Mouse (Mus musculus) gastrocnemius, postnatal 36 days (tissue): ENCODE results near the gene Fam189a1. TPM values are rescaled to one million over a fixed set of nuclear protein-coding genes. Genes with fewer than 3 reads are reported as not detected.

Source experiments
- DNase-seq, 2 experiments: peaks; one replicate each; pipeline ENCODE4 v3.0.0; 2022
- intact Hi-C: fragments of 180-260 bp; cut with DNase I; formaldehyde crosslinking; loops from one replicate; pipeline ENCODE4 v1.15.1; 2025
- total RNA-seq, 2 experiments: library from RNA; stranded (reverse); gene quantifications; 2 replicates each; pipeline ENCODE4 v1.2.3; 2021

Fam189a1 gene
- total RNA-seq, 2 experiments from 2014 or later, result not detected

DNA sequence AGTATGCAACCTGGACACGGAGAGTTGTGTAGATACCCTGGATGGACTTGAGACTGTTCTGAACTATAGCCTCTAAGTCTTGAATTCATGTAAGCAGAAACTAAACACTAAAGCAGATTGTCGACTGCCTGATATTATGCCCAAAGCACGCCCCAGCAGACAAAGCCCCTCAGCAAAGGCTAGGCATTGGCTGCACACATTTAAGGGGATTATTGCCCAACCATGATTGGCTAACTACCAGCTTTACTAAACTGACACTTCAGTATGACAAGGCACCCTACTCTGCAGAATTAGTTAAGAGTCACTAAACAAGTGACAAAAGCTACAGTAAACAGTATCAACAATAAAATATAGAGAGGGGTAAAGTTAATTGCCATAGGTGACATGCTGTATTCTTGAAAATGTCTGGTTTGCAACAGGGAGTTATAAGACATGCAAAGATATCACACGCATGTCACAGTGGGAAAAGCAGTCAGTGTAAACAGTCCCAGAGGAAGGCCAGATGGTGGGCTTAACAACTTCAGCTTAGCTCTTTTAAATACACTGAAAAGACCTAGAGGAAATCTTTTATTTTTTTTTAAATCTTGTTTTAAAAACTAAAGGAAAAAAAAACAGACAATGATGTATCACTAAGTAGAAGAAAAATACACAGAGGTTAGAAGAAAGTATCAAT, 182.6 kb downstream of the Fam189a1 start:
- intact Hi-C loops, result no loop called here
- no peak for DNase-seq

DNA sequence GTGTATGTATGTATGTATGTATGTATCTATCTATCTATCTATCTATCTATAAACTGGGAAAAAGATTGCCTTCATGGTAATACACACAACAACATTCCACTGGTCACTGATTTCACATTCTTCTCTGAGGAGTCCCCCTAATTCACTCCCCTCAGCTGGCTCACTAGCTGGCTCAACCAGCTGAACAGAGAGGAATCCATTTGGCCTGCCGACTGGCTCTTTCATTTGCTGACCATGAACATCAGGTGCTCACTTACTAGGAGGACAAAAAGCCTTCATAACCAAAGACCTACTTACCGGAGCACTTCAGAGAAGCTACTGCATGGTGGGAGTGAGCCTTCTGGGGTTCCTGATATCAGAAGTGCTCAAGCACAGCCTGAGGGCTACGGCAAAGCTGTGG, 194.2 kb downstream of the Fam189a1 start:
- intact Hi-C loops, result no loop called here
- DNase-seq, result no peak

DNA sequence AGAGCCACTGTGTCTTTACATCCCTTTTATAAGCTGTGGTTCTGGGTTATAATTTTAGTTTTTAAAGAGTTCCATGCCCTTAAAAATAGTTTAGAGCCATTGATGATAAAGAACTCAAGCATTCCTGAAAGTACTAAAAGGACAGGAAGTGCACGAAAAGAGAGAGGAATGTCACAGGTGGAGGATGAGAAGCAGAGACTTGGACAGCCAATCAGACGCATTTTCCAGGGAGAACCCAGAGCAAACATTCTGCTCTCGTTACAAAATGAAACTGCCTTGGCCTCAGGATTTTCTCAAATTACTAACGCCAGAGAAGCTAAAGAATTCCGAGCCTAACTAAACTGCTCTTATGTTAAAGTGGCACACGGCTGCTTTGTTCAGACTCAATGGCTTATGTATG, 197.3 kb downstream of the Fam189a1 start:
- intact Hi-C loops, result no loop called here
- DNase-seq, result no peak

DNA sequence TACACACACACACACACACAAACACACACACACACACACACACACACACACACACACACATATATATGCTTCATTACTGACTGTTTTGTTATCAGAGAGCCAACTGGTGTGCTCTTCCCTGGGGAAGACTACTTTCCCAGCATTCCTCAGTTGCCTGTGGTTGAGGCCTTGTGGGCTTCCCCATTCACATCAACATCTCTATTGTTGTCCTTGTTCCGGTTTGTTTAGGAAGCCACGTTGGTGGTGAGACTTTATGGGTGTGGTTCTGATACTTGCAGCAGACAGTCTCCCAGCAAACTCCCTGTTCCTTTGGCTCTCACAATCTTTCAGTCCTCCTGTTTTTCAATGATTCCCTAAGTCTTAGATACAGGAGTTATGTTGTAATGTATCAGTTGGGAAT, 204.2 kb downstream of the Fam189a1 start:
- intact Hi-C loops, result no loop called here
- DNase-seq, result no peak

DNA sequence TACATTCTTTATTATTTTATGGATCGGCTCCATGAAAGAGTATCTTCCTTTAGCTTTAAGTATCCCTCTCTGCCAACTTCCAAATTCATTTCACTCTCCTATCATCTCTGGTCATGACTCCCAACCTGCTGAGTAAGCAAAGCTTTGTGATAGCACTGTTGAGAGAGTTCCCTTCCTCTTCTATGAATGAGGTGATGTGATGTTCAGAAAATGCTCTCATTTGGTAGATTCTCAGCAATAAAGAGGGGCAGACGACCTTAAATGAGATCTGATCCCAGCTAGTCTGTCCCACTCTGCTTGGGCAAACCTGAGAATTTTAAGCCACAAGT, 205.6 kb downstream of the Fam189a1 start:
- no peak for DNase-seq
- intact Hi-C loops, result loop anchor here (2.0 kb wide), 1 partner anchor 122 kb away; no protein-coding TSS in a partner anchor

DNA sequence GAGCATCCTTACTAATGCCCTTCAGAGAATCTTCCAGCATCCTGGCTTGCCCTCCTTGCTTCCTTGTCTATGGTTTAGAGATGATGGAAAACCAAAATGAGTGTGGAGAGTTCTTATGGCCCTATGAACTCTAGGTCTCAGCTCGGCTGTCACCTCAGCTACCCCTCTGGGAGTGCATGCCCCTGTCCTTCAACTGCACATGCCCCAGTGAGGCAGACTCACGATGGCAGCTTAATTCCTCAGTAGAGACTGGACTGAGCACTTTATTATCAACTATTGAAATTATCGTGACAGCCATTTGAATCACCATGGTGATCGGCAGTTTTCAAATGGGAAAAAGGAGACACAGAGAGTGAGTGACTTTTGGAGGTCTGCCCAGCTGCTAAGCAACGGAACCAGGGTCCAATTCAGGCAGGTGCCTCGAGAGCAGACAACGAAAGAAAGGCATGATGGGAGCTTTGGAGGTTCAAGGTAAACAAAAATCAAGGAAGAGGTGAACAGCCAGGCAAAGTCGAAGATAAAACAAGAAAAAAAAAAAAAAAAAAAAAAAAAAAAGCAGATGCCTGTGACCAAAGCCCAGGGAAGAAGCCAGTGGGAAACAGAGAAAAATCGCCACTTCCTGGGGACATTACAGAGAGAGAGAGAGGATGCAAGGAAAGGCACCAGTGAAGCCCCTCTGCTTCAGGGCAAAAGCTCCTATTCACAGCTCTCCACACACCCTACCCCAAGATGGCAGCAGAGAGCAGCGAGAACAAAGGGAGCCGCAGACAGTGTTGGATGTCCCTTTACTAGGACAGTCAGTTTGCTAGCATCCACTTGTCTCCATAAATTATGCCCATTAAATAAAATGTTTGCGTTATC, 206.2 kb downstream of the Fam189a1 start:
- intact Hi-C loops, result loop anchor here (2.0 kb wide), 1 partner anchor 123 kb away; no protein-coding TSS in a partner anchor
- DNase-seq, result peak; percentile 23

DNA sequence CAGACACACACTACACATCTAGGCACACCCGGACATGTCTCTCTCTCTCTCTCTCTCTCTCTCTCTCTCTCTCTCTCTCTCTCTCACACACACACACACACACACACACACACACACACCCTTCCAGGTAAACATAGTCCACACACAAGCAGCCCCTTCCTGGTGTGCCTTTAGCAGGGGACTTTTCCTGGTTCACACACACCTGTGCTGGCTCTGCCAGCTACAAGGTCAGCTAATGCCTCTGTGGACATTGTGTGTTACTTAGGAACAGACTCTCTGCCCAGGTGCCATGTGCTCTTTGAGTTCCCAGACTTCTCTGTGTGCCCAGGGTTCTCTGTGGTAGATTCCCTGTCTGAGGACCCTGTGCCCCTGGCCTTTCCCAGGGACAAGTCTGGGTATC, 206.9 kb downstream of the Fam189a1 start:
- intact Hi-C loops, result no loop called here
- no peak for DNase-seq

DNA sequence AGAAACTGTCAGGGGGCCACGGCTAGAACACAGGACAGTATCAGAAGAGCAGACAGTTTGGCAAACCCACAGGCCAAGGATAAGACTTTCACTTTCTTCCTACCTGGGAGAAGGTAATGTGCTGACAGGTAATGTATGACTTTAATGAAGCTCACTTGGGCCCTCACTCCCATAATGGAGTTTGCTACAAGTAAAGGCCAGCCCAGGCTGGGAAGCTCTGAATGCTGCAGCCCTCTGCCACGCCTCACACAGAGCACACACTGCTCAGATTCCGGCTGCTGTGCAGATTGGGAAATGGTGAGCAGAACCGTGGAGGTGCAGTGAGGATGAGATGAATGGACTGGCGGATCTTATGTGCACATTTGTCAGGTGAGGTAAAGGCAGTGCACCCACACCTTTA, 211.7 kb downstream of the Fam189a1 start:
- DNase-seq, result no peak
- intact Hi-C loops, result no loop called here

DNA sequence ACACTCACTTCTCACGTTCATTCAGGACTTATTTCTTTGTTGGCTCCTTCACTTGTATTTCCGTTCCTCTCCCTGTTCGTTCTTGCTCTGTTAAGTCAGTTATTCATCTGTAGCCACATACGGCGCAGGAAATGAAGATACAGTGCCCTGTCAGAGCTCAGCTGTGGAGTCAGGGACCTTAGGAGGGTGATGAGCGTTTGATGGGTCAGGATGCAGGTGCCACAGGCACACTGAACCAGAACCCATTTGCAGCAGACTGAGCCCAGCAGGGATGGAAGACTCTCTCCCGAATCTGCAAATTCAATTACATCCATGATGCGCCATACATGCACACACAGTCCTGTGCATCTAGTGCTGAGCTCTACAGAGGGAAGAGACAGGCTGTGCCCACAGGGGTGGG, 212.2 kb downstream of the Fam189a1 start:
- DNase-seq, result no peak
- intact Hi-C loops, result no loop called here

DNA sequence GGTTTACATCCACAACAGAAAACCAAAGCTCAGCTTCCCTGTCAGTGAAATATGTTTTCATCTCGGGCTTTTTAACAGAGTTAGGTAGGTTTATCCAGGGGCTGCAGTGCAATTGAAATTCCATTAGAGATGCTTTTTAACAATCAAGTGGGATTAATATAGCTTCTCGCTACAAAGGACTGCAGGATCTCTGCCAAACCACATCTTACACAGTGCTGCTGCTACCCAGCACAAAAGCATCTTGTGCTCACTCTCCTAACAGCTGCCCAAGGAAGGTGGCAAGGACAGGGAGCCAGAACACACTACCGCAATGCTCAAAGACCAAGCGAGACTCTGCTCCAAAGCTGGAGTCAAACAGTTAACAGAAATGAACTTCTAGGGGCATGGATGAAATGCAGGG, 219.4 kb downstream of the Fam189a1 start:
- intact Hi-C loops, result no loop called here
- DNase-seq, result no peak

DNA sequence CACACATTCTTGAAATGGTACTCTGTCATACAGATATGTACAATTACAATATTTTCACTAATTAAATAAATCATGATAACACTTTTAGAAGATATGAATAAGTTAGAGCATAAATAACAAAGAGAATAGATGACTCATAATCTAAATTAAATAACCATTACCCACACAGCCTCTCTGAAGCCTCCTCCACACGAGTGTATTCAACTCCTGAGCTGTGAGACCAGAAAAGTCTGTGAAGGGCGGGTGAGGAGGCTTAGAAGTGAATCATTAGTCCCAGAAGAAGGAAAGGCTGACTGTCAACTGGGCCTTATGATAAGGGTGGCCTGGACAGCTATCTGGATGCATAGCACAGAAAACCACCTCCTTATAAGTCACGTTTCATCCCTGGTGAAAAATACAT, 222.3 kb downstream of the Fam189a1 start:
- intact Hi-C loops, result no loop called here
- no peak for DNase-seq

DNA sequence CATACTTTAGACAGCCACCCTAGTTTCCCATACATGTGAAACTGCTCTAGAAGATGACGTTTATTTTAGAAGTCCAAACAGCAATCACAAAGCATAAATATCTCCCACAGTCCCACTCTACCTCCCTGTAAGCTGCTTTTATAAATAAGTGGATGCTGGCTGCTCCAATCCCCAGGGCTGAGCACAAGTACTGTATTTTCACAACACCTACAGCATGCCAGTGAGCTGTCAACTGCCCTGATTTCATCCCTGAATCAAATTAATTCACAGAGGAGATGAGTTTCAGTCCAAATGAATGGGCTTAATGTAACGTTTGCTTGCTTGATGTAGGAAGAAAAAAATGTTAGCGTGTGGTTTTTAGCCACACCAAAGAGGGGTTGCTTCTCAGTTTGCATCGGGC, 225.4 kb downstream of the Fam189a1 start:
- intact Hi-C loops, result no loop called here
- no peak for DNase-seq

DNA sequence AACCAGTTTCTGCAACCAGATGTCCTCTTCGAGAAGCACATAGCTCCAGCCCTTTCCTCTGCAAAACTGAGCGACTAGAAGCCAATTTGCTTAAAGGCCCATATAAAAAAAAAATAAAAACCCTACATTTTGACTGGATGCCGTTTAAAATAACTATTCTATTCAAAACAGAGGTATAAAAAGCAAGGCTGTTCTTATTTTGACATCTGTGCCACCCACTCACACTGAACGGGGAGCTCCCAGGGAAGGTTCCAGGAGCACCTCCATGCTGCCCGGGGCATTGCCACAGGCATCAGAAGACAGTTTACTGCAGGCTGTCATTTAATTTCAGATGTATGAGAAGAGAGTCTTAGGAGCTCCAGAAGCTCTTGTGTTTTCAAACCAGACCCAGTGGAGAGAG, 232.5 kb downstream of the Fam189a1 start:
- intact Hi-C loops, result no loop called here
- no peak for DNase-seq

DNA sequence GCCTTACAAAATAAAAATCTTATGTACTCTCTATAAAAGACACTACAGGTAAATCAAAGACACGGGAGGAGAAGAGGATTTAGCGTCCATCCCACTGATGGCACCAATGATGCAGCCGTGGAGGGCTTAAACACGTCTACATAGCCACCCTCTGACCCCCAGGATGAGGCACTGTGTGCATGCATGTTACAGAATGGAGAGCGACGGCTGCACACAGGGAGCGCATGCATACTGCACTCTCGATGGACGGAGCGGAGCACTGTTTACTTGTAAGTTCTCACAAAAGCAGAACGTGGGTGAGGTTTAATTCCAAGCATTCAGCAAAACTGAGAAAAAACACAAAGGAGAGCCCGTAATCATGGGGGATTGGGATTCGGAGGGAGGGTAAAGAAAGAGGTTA, 235.2 kb downstream of the Fam189a1 start:
- intact Hi-C loops, result no loop called here
- DNase-seq, result no peak

DNA sequence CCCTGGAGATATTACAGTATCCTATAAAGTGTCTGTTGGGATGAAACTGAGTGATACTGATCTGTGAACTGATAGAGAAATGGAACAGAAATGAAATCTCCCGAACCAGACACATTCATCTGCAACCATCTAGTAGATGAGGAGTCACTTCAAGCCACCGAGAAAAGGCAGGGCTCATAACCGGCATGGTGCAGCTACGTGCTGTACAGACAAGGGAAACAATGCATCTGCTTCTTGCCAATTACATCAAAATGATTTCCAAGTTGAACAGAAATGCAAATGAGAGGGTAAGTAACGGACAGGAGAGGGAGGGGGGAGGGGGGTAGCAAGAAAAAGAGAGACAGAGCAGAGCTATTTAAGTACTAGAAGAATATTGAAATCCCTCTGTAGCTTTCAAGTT, 235.6 kb downstream of the Fam189a1 start:
- no peak for DNase-seq
- intact Hi-C loops, result no loop called here

DNA sequence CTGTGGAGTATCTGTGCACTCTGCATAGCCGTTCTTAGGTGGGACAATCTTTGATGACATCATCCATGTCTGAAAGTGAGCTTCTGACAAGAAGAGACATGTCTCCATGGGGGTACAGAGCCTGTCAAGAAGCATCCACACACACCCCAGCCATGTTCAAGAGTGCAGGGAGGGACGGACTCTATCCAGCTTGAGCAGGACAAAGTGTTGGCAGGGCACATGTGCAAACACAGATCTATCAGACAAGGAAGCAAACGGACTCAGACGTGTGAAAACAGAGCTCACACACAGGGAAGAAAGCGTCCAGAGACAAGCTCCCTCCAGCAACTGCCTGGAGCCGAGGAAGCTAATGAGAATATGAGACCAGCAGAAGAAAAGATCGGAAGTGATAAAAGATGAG, 239.7 kb downstream of the Fam189a1 start:
- intact Hi-C loops, result no loop called here
- DNase-seq, result no peak

DNA sequence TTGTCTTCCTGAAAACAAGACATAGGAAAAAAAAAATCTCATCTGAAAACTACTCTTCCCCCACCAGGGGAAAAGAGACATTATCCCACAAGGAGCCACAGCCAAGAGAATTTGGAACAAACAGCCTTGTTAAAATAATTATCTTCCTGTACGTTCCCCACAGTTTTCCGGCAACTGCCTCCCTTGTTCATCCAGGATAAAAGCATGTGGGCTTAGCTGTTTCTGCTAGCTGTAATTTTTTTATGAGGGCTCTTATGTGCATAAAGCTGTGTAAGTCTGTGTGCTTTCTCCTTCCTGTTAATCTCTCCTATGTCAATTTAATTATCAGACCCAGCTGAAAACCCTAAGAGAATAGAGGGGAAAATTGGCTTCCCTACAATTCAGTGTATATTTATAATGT, 241.2 kb downstream of the Fam189a1 start:
- no peak for DNase-seq

DNA sequence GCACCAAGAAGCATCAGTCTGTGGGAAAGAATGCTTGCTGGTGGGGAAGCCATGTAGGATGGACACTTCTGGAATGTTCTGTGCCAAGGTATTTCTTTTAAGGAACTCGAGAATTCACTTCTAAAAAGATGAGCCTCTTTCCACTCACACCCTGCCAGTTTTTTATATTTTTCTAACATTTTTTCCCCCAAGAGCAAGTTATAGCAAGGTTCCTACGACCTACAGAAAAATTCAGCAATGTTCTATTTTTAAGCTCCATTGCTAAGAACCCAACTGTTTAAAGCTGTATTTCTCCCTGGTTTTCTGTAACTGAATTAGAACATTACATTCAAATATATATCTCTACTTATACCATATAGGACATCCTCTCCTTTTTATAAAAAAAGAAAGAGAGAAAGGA, 244.4 kb downstream of the Fam189a1 start:
- DNase-seq, result no peak

More for the DNA sequence above, 241.2 kb downstream of the Fam189a1 start:
- intact Hi-C loops, result no loop called here

DNA sequence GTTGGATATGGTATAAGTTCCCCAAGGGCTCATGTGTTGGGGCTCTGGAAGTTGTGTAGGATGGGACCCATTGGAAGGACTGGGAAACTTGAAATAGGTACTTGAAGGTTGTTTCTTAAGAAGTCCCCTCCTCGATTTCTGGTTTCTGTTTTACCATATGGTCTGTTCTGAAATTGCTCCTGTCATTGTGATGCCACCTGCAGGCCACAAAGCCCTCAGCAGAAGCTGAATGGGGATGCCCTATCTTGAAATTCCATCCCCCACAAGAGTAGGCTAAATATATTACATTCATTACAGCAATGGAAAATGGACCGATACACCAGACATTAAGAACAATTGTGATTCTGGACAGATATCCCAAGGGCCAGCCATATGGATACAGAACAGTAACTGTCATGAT, 246.2 kb downstream of the Fam189a1 start:
- intact Hi-C loops, result no loop called here
- DNase-seq, result no peak

More for the DNA sequence above, 244.4 kb downstream of the Fam189a1 start:
- intact Hi-C loops, result no loop called here

DNA sequence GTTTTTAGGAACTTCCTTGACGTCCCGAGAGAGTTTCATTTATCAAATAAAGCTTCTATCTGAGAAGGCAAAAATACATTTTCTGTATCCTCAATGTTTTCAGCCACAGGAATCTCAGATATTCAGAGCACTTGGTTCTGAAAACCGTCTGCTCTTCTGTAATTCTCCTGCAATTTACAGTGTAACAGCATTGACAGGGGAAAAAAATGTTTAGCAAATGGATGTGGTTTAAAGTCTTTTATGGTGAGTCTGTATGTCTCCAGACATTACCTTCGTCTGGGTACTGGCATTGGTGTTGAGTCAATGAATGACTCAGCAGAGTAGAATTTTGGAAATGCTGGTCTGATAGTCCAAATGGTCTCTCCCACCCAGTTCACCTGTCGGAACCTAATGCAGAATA, 249.4 kb downstream of the Fam189a1 start:
- intact Hi-C loops, result no loop called here
- no peak for DNase-seq

DNA sequence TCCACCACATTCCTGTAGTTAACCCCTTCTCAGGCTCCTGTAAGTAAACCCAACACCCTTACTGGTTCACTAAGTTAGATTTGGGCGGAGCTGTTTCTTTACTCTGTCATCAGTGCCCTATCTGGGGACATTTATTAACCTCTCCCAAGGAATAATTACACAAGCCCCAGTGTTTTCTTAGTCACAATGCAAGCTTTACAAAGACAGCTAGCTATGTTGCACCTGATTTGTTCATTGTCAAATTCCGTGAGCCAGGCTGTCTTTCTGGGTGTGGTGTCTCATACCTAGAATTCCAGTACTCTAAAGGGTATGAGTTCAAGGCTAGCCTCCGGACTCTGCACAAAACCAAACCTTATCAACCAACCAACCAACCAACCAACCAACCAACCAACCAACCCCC, 250.9 kb downstream of the Fam189a1 start:
- no peak for DNase-seq
- intact Hi-C loops, result no loop called here

DNA sequence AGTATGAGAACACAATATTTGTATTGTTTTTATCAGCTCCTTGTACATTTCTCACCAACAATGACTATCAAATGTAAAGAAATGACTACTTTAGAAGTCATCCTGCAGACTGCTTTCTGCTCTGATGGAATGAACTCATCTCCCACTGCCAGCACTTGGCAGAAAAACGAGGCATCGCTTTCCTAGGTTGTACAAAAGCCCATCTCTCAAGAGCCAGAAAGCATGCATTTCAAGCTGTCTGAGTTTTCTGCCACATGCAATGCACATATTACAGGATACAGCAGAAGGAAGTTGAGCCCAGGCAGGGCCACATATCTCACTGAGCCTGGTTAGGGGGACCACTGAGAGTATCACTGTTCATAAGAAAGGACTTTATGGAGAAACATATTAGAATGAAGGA, 256.1 kb downstream of the Fam189a1 start:
- DNase-seq, result no peak

More for the DNA sequence above, 256.1 kb downstream of the Fam189a1 start:
- intact Hi-C loops, result no loop called here
